Mouse (Mus musculus): Measurements from ENCODE around the gene Trim56.

Gene Trim56

GRCm38 (mm10) chr5:137075726-137076125 is 40.3 kb downstream of the Trim56 start:
- no peak for DNase-seq (ENCODE audit: low spot score)

GRCm38 (mm10) chr5:137074191-137074651 is 41.8 kb downstream of the Trim56 start:
- DNase-seq (ENCODE audit: low spot score), result peak; percentile 29

GRCm38 (mm10) chr5:137073141-137073540 is 42.9 kb downstream of the Trim56 start:
- no peak for DNase-seq (ENCODE audit: low spot score)

- peak; percentile 67 for DNase-seq (ENCODE audit: low spot score)
Observed at GRCm38 (mm10) chr5:137072079-137072960, 43.7 kb downstream of the Trim56 start, which contains the start of gene Serpine1. Serpine1 (minus strand) TSS chr5:137072268.

GRCm38 (mm10) chr5:137070881-137071605 is 45.0 kb downstream of the Trim56 start:
- DNase-seq (ENCODE audit: low spot score), result no peak

- DNase-seq (ENCODE audit: low spot score), result no peak
Observed at GRCm38 (mm10) chr5:137068711-137069110, 47.3 kb downstream of the Trim56 start.

- no peak for DNase-seq (ENCODE audit: low spot score)
Observed at GRCm38 (mm10) chr5:137065923-137066322, 50.1 kb downstream of the Trim56 start.

- no peak for DNase-seq (ENCODE audit: low spot score)
Observed at GRCm38 (mm10) chr5:137065454-137065853, 50.6 kb downstream of the Trim56 start.

GRCm38 (mm10) chr5:137062601-137063000 is 53.4 kb downstream of the Trim56 start:
- DNase-seq (ENCODE audit: low spot score), result no peak

GRCm38 (mm10) chr5:137061809-137062481 is 54.1 kb downstream of the Trim56 start:
- peak; percentile 35 for DNase-seq (ENCODE audit: low spot score)

Data from ovary, postnatal 36 days (tissue).